Mouse (Mus musculus): ENCODE measurements around the gene Tjp2.
"Not testable (repeated sequence)": the region's sequence is repeated elsewhere in the genome, so short reads cannot be mapped to it uniquely, and the experiment has no call there.

Gene Tjp2

DNA sequence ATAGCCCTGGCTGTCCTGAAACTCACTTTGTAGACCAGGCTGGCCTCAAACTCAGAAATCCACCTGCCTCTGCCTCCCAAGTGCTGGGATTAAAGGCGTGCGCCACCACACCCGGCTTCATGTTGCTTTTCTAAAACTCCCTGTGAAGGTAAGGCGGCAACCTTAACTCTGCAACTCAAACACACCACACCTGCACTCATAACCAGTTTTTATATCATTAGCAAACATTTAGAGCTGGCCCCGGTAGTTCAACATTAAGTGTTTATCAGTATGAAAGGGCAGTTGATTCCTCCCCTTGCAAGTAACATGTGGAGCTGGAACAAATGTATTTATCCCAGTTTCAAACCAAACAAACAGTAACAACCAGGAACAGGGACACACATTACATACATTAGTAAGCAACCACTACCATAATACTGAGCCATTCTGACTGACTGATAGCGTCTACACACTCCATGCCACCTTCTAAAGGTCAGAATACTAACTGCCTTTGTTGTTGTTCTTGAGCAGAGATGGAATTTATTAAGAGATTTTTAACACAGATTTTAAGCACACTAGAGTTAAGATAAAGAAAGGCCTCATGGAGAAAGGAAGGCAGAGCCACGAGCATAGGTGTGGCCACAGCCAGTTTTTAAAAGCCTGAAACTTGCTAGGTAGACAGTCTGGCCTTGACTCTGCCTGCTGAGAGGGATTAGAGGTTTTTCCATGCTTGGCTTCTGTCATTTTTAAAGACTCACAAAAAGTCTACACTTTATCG is 101.1 kb downstream of the Tjp2 start:
- DNase-seq (ENCODE audit: low read depth, low spot score): no peak

DNA sequence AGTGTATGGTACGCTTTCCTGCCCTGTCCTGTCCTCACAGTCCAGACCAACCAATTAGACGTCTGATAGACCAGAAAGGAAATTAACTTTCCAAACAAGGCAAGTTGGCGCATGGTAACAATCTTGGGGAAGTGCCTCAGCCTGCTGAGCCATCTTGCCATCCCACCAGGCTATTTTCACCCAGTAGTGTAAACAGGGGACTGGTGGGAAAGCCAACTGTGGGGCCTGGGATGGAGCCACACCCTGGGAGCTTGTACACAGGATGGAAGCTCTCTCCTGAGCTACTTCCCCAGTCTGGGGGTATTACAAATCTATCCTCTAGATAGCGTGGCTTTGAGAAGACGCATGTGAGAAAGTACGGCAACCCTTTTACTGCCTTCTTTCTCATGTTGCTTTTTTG is 101.7 kb downstream of the Tjp2 start:
- no peak for DNase-seq (ENCODE audit: low read depth, low spot score)

DNA sequence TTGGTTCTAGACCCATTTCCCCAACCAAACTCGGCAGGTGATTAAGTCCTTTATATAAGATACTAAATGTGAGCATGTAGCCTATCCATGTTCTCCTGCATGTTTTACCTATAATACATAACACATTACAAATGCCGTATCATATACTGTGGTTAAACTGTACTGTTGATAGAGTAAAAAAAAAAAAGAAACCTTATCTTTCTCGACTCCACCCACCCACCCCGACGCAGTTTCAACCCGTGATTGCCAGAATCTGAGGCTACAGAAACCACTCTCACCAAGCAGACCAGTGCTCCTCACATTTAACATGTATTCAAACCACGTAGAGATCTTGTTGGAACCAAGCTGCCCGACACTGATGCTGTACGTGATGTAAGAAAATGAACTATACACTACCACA is 102.2 kb downstream of the Tjp2 start:
- no peak for DNase-seq (ENCODE audit: low read depth, low spot score)

- DNase-seq (ENCODE audit: low read depth, low spot score): no peak
These were observed 104.0 kb downstream of the Tjp2 start for GRCm38 (mm10) chr19:24120811-24121210.

GRCm38 (mm10) chr19:24118775-24119174 is 106.1 kb downstream of the Tjp2 start:
- DNase-seq (ENCODE audit: low read depth, low spot score): no peak

DNA sequence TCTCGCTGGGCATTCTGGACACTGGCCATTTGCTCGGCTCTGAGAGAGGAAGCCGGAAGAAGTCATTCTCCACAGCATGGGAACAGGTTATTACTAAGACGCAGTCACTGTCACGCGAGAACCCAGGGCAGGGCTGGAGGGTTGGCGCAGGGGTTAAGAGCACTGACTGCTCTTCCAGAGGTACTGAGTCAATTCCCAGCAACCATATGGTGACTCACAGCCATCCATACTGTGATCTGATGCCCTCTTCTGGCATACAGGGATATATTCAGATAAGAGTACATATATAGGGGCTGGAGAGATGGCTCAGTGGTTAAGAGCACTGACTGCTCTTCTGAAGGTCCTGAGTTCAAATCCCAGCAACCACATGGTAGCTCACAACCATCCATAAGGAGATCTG is 113.2 kb downstream of the Tjp2 start:
- no peak for DNase-seq (ENCODE audit: low read depth, low spot score)

- DNase-seq (ENCODE audit: low read depth, low spot score): peak; percentile 82
These were observed 117.1 kb downstream of the Tjp2 start for GRCm38 (mm10) chr19:24107707-24108106.

- no peak for DNase-seq (ENCODE audit: low read depth, low spot score)
These were observed 121.0 kb downstream of the Tjp2 start for GRCm38 (mm10) chr19:24103802-24104201.

DNA sequence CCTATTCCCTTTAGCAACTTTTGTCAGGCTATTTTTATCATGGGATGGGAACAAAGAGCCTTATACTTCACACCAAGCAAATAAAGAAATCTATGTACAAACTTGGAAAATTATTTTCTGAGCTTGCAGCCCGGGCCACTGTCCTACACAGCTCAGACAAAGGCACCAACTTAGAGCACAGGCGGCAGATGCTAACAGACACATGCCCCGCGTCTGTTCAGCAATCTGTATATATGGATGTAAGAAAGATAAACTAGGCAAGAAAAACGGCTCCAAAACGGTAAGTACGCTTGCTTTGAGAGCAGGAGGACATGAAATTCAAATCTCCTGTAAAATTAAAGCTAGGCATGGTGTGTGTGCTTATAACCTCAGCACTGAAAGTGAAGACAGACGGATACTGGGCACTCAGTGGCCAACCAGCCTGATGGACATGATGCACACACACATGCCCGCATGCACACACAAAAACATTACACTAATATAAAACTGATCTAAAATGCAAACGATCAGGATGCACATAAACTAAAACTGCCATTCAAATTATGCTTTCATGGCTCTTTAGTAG is 122.2 kb downstream of the Tjp2 start:
- peak; percentile 27 for DNase-seq (ENCODE audit: low read depth, low spot score)

DNA sequence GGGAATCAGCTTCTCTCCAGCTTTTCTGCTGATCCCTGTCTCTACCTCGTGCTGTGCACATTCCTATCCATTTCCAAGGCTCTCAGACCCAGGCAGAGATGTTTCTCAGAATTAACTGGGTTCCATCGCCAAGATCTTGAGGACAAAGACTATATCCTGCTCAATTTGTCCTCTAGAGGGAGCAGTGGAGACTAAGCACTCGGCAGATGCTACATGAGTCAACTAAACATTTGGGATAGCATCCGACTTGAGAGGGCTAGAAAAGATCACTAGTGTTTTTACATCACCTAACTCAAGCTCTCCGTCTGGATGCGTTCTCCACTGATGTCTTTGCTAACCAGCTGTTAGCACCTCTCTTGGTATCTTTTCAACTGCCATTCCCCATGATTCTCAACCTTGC is 123.6 kb downstream of the Tjp2 start:
- peak; percentile 38 for DNase-seq (ENCODE audit: low read depth, low spot score)

- no peak for DNase-seq (ENCODE audit: low read depth, low spot score)
These were observed 126.1 kb downstream of the Tjp2 start for GRCm38 (mm10) chr19:24098691-24099090.

- DNase-seq (ENCODE audit: low read depth, low spot score): no peak
These were observed 127.0 kb downstream of the Tjp2 start for GRCm38 (mm10) chr19:24097666-24098455.

GRCm38 (mm10) chr19:24092060-24092459 is 132.8 kb downstream of the Tjp2 start:
- DNase-seq (ENCODE audit: low read depth, low spot score): not testable (repeated sequence)

DNA sequence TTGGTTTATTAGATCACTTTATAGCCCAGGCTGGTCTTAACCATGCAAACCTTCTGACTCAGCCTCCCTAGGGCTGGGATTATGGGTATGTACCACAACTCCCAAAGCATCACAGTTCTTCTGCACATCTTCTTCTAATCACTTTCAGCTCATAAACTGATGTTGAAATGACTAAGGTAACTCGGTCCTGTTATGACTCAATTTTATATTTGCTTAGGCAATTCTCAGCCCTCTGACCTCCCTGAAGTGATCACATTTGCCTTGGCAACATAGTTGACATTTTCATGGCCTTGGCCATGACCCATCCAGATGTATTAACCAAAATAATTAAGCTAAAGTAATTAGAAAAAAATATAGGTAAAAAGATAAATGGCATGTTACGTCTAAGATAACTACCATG is 134.5 kb downstream of the Tjp2 start:
- no peak for DNase-seq (ENCODE audit: low read depth, low spot score)

DNA sequence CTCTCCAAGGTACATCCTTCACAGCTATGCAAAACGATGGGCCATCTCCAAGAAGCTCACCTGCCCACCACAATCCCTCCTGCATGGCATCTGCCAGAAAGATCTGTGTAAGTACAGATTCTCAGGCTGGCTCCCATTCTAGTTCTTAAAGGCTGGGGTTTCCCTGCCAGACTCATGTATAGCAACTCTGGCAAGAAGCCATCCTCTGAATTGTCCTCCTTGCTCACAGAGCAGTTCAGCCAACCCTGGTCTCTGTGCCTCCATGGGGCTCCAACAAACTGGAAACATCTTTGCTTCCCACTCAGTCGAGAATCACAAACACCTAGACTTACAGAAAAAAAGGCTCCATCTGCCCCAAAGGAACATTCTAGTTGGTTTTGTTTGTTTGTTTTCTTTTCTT is 139.5 kb downstream of the Tjp2 start:
- DNase-seq (ENCODE audit: low read depth, low spot score): no peak

GRCm38 (mm10) chr19:24080417-24081080 is 144.3 kb downstream of the Tjp2 start:
- DNase-seq (ENCODE audit: low read depth, low spot score): no peak

- DNase-seq (ENCODE audit: low read depth, low spot score): no peak
These were observed 147.2 kb downstream of the Tjp2 start for GRCm38 (mm10) chr19:24077658-24078057.

DNA sequence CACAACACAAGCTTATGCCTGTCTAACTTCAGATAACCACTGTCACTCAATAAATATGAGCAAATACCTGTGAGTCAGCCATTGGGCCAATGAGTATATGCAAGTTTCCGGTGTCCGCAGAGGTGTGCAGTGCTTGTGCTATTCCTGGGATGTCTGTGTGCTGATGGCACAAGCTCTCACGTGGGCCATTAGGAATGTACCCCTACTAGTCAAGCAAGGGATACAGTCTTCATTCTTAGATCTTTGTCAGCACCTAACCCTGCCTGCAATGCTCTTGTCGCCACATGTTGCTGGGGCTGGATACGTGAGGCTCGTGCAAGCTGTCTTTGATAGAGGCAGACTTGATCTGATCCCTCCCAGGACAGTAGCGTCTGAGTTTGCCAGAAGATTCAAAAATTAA is 148.3 kb downstream of the Tjp2 start:
- DNase-seq (ENCODE audit: low read depth, low spot score): no peak

DNA sequence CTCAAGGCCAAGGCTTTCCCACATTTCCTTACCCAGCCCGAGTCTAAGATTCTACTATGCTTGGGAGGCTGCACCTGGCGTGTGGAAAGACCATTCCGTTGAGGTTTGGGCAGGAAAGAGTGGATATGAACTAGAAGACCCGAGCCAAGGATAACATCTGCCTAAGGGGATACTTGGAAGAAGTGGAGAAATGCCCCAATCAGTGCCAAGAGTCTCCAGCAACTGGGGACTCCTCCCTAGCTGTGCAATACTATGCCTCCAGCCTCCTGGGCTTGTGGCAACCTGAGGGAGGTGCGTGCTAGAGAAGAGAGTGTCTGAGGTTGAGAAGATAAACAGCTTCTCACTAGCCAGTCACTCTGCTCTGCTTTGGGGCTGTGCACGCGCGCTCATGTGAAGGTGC is 148.9 kb downstream of the Tjp2 start:
- DNase-seq (ENCODE audit: low read depth, low spot score): no peak

GRCm38 (mm10) chr19:24073155-24073554 is 151.7 kb downstream of the Tjp2 start:
- no peak for DNase-seq (ENCODE audit: low read depth, low spot score)

DNA sequence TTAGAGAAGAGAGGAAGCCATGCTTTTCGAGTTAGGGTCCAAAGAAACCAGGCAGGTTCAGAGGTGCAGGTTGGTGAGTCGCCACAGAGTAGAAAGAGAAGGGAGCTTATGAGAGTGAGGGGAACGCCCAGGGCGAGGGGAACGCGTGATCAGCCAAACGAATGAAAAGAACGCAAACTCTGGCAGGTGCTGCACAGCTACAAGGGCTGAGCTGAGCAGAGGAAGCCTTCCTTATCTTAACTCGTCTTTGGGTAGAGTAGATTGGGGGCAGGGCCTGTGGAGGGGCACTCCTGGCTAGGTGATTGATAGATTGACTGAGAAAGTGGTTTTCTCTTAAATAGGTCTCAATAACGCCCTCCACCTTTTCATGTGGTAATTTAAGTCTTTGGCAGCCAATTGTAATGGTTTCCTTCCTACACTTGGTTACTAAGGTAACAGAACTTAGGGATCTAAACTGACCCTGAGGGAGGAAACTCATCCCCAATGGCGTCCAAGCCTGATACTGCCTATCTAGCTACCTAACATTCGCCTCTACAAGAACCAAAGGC is 160.4 kb downstream of the Tjp2 start:
- DNase-seq (ENCODE audit: low read depth, low spot score): no peak

- no peak for DNase-seq (ENCODE audit: low read depth, low spot score)
These were observed 161.2 kb downstream of the Tjp2 start for GRCm38 (mm10) chr19:24063585-24063984.
